Mouse (Mus musculus): Measurements from ENCODE around the gene Rab40c. TPM values are rescaled to one million over a fixed set of nuclear protein-coding genes. Genes with fewer than 3 reads are reported as not detected.
A peak's percentile ranks its signal among the peaks of the same experiment; 100 is the strongest.

Gene Rab40c
- total and polyA plus RNA-seq, 2 experiments from 2014 or later: 38.9 to 42.1 TPM

- H3K9me3 ChIP-seq (ENCODE audit: low read length): no peaks in the 10 kb centered on the region
- no peak overlapping the region for H3K27ac ChIP-seq (ENCODE audit: low read depth, low read length)
- H3K9ac ChIP-seq (replicated peaks; ENCODE audit: low read length, poor library complexity, severe bottlenecking): no peak overlapping the region
- no peak overlapping the region for H3K4me2 ChIP-seq (ENCODE audit: low read depth, low read length, poor library complexity, severe bottlenecking)
- H3K27me3 ChIP-seq (ENCODE audit: insufficient read depth, low read length): no peaks in the 10 kb centered on the region
- TF ChIP-seq CTCF (IDR thresholded peaks at IDR 0.05): no peak
- 77% methylated on average over 9 of the region's 9 CpGs for WGBS
- ATAC-seq (ENCODE audit: low FRiP score) (no peak), DNase-seq (ENCODE audit: low spot score) (no peak)
- no peak overlapping the region for H3K4me3 ChIP-seq (ENCODE audit: low read depth, low read length)
- H3K4me1 ChIP-seq (ENCODE audit: insufficient read depth, low read length): peaks cover 8% of the 10 kb centered on the region; the same call in 1 of the 2 replicates
- H3K36me3 ChIP-seq (ENCODE audit: insufficient read depth, low read length): no peaks in the 10 kb centered on the region
Observed at GRCm38 (mm10) chr17:25943769-25944168, 24.2 kb upstream of the Rab40c start.

- WGBS: 95% methylated on average over 3 of the region's 3 CpGs
- Histone ChIP-seq H3K27me3 (ENCODE audit: insufficient read depth, low read length) (no peaks in the 10 kb centered on the region), H3K27ac (ENCODE audit: low read depth, low read length) (no peak overlapping the region), H3K4me2 (ENCODE audit: low read depth, low read length, poor library complexity, severe bottlenecking) (no peak overlapping the region), H3K4me3 (ENCODE audit: low read depth, low read length) (no peak overlapping the region), H3K9ac (replicated peaks; ENCODE audit: low read length, poor library complexity, severe bottlenecking) (no peak overlapping the region), H3K9me3 (ENCODE audit: low read length) (no peaks in the 10 kb centered on the region), H3K4me1 (ENCODE audit: insufficient read depth, low read length) (peaks cover 8% of the 10 kb centered on the region; the same call in 1 of the 2 replicates), H3K36me3 (ENCODE audit: insufficient read depth, low read length) (no peaks in the 10 kb centered on the region)
- no peak for DNase-seq (ENCODE audit: low spot score)
- no peak for ATAC-seq (ENCODE audit: low FRiP score)
- TF ChIP-seq CTCF (IDR thresholded peaks at IDR 0.05): no peak
Observed at GRCm38 (mm10) chr17:25943221-25943620, 23.7 kb upstream of the Rab40c start.

GRCm38 (mm10) chr17:25942597-25943151 lies 23.1 kb upstream of the Rab40c start:
- WGBS: 82% methylated on average over 2 of the region's 2 CpGs
- DNase-seq (ENCODE audit: low spot score): no peak
- no peaks in the 10 kb centered on the region for H3K27me3 ChIP-seq (ENCODE audit: insufficient read depth, low read length)
- no peak overlapping the region for H3K27ac ChIP-seq (ENCODE audit: low read depth, low read length)
- no peak overlapping the region for H3K4me3 ChIP-seq (ENCODE audit: low read depth, low read length)
- H3K4me2 ChIP-seq (ENCODE audit: low read depth, low read length, poor library complexity, severe bottlenecking): no peak overlapping the region
- H3K9ac ChIP-seq (replicated peaks; ENCODE audit: low read length, poor library complexity, severe bottlenecking): no peak overlapping the region
- H3K9me3 ChIP-seq (ENCODE audit: low read length): no peaks in the 10 kb centered on the region
- no peak for TF ChIP-seq CTCF (IDR thresholded peaks at IDR 0.05)
- ATAC-seq (ENCODE audit: low FRiP score): no peak
- H3K36me3 ChIP-seq (ENCODE audit: insufficient read depth, low read length): no peaks in the 10 kb centered on the region
- H3K4me1 ChIP-seq (ENCODE audit: insufficient read depth, low read length): peaks cover 8% of the 10 kb centered on the region; the same call in 1 of the 2 replicates

GRCm38 (mm10) chr17:25941511-25942241 lies 22.1 kb upstream of the Rab40c start:
- peak; percentile 68 for ATAC-seq (ENCODE audit: low FRiP score)

GRCm38 (mm10) chr17:25934526-25934925 lies 15.0 kb upstream of the Rab40c start:
- Histone ChIP-seq H3K9me3 (ENCODE audit: low read length) (no peaks in the 10 kb centered on the region), H3K27ac (ENCODE audit: low read depth, low read length) (no peak overlapping the region), H3K4me2 (ENCODE audit: low read depth, low read length, poor library complexity, severe bottlenecking) (no peak overlapping the region), H3K4me1 (ENCODE audit: insufficient read depth, low read length) (no peaks in the 10 kb centered on the region), H3K9ac (replicated peaks; ENCODE audit: low read length, poor library complexity, severe bottlenecking) (no peak overlapping the region), H3K36me3 (ENCODE audit: insufficient read depth, low read length) (peaks cover 62% of the 10 kb centered on the region), H3K4me3 (ENCODE audit: low read depth, low read length) (no peak overlapping the region), H3K27me3 (ENCODE audit: insufficient read depth, low read length) (no peaks in the 10 kb centered on the region)
- 95% methylated on average over 1 of the region's 1 CpGs for WGBS
- DNase-seq (ENCODE audit: low spot score) (no peak), ATAC-seq (ENCODE audit: low FRiP score) (no peak)
- TF ChIP-seq CTCF (IDR thresholded peaks at IDR 0.05): no peak

More at GRCm38 (mm10) chr17:25941511-25942241, 22.1 kb upstream of the Rab40c start:
- WGBS: 4% methylated on average over 43 of the region's 54 CpGs
- Histone ChIP-seq H3K4me3 (ENCODE audit: low read depth, low read length) (peak overlapping the region; percentile 77), H3K36me3 (ENCODE audit: insufficient read depth, low read length) (peaks cover 8% of the 10 kb centered on the region), H3K9ac (replicated peaks; ENCODE audit: low read length, poor library complexity, severe bottlenecking) (peak overlapping the region; percentile 98), H3K27me3 (ENCODE audit: insufficient read depth, low read length) (no peaks in the 10 kb centered on the region), H3K4me1 (ENCODE audit: insufficient read depth, low read length) (peaks cover 8% of the 10 kb centered on the region; the same call in 1 of the 2 replicates), H3K4me2 (ENCODE audit: low read depth, low read length, poor library complexity, severe bottlenecking) (peak overlapping the region; percentile 77), H3K9me3 (ENCODE audit: low read length) (no peaks in the 10 kb centered on the region), H3K27ac (ENCODE audit: low read depth, low read length) (peak overlapping the region; percentile 85)
- peak; percentile 71 for DNase-seq (ENCODE audit: low spot score)
- TF ChIP-seq CTCF (IDR thresholded peaks at IDR 0.05): no peak

- H3K27me3 ChIP-seq (ENCODE audit: insufficient read depth, low read length): no peaks in the 10 kb centered on the region
- no peak overlapping the region for H3K4me3 ChIP-seq (ENCODE audit: low read depth, low read length)
- peaks cover 27% of the 10 kb centered on the region for H3K36me3 ChIP-seq (ENCODE audit: insufficient read depth, low read length)
- no peak overlapping the region for H3K9ac ChIP-seq (replicated peaks; ENCODE audit: low read length, poor library complexity, severe bottlenecking)
- no peak overlapping the region for H3K27ac ChIP-seq (ENCODE audit: low read depth, low read length)
- TF ChIP-seq CTCF (IDR thresholded peaks at IDR 0.05): no peak
- no peaks in the 10 kb centered on the region for H3K4me1 ChIP-seq (ENCODE audit: insufficient read depth, low read length)
- 74% methylated on average over 2 of the region's 2 CpGs for WGBS
- DNase-seq (ENCODE audit: low spot score) (peak; percentile 44), ATAC-seq (ENCODE audit: low FRiP score) (no peak)
- H3K9me3 ChIP-seq (ENCODE audit: low read length): no peaks in the 10 kb centered on the region
- no peak overlapping the region for H3K4me2 ChIP-seq (ENCODE audit: low read depth, low read length, poor library complexity, severe bottlenecking)
Observed at GRCm38 (mm10) chr17:25925348-25925747, 5.8 kb upstream of the Rab40c start.

Data from midbrain, postnatal 0 days (tissue).